Mouse (Mus musculus) liver, postnatal 0 days (tissue): ENCODE data around the gene Ubxn10. TPM values are rescaled to one million over a fixed set of nuclear protein-coding genes. Genes with fewer than 3 reads are reported as not detected.

Experiments
- ATAC-seq: fragments of 200-750 bp; cut with Nextera tagmentation; 2 replicates; pipeline ENCODE4 v1.8.0; 2017; ENCODE audit warnings: mild to moderate bottlenecking, moderate library complexity
- DNase-seq: peaks from one replicate; pipeline ENCODE4 v3.0.0-alpha.2; 2016
- H3K27ac ChIP-seq: fragments of 300-500 bp; sonication (generic); 2 replicates; pipeline ENCODE4 v1.5.1; 2014; ENCODE audit warnings: antibody characterized with exemption, moderate library complexity, mild to moderate bottlenecking, low read depth
- H3K27me3 ChIP-seq: fragments of 300-500 bp; sonication (generic); 2 replicates; pipeline ENCODE4 v1.6.1; 2014; ENCODE audit warnings: low read length, control low read depth, mixed read lengths; ENCODE audit not compliant: insufficient read depth
- H3K36me3 ChIP-seq: fragments of 300-500 bp; sonication (generic); replicated peaks from 2 replicates; pipeline ENCODE4 v1.6.1; 2014; ENCODE audit warnings: mild to moderate bottlenecking, control low read depth, low read length, moderate library complexity, mixed read lengths; ENCODE audit not compliant: insufficient read depth
- H3K4me1 ChIP-seq: fragments of 300-500 bp; sonication (generic); 2 replicates; pipeline ENCODE4 v1.6.1; 2014; ENCODE audit warnings: antibody characterized with exemption, mild to moderate bottlenecking, control low read depth; ENCODE audit not compliant: insufficient read depth
- H3K4me2 ChIP-seq: fragments of 300-500 bp; sonication (generic); 2 replicates; pipeline ENCODE4 v1.6.1; 2014; ENCODE audit warnings: low read depth, mild to moderate bottlenecking, low read length, moderate library complexity, mixed read lengths
- H3K4me3 ChIP-seq: fragments of 300-500 bp; sonication (generic); 2 replicates; pipeline ENCODE4 v1.5.1; 2014; ENCODE audit warnings: low read depth, low read length
- H3K9ac ChIP-seq: fragments of 300-500 bp; sonication (generic); replicated peaks from 2 replicates; pipeline ENCODE4 v1.6.1; 2014; ENCODE audit warnings: mild to moderate bottlenecking, moderate library complexity
- H3K9me3 ChIP-seq: fragments of 300-500 bp; sonication (generic); 2 replicates; pipeline ENCODE4 v1.6.1; 2016; ENCODE audit warnings: mild to moderate bottlenecking, control low read depth, low read length, mixed read lengths
- CTCF ChIP-seq: sonication (generic); IDR thresholded peaks from 2 replicates; pipeline ENCODE4 v1.5.1; 2016; ENCODE audit warnings: antibody characterized with exemption, low read depth
- EP300 ChIP-seq: IDR thresholded peaks from 2 replicates; pipeline ENCODE4 v1.6.1; 2016; ENCODE audit warnings: antibody characterized with exemption, low read depth, mild to moderate bottlenecking
- WGBS: fragments of 180-500 bp; shearing (Covaris S2); extraction: QIAGEN DNeasy Blood & Tissue Kit; methylation state at CpG from one replicate; pipeline ENCODE4 v1.1.7; 2014; ENCODE audit not compliant: insufficient replicate concordance; 5-methylcytosine and 5-hydroxymethylcytosine counted together
- polyA plus RNA-seq: library from polyadenylated mRNA; unstranded; fragments of >200 nt; fragmentation: Nextera tagmentation; extraction: Ambion mirVana; gene quantifications from 2 replicates; pipeline ENCODE4 v1.2.1, GENCODE M21; 2015

Gene Ubxn10
- polyA plus RNA-seq, 1 experiment from 2014 or later, result 0.05 TPM

DNA sequence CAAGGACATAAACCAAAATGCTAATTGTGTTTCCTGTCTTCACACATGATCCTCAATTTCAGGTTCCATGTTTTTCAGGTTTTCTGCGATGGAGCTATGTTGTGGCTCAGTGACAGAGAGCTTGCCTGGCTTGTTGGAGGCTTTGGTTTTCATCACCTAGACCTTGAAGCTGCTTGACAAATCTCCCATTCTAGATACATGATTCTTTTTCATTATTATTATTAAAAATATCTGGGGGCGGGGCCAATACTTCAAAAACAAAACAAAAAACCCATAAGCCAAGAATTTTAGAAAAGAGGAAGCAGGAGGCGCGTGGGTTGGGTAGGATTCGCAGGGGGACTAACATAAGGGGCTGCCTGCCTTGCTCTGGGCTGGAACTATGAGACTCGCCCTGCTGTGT lies 38.5 kb upstream of the Ubxn10 start, which contains the start of gene Pla2g2d:
Gene Pla2g2d, plus strand, starts transcription at position 301 of the 400 bp plus-strand sequence.
- Histone ChIP-seq H3K4me2 (no peak within 1 kb of the TSS), H3K27me3 (no peaks in the 10 kb centered on the region), H3K4me3 (no peak within 1 kb of the TSS), H3K9me3 (no peaks in the 10 kb centered on the region), H3K9ac (no peak within 1 kb of the TSS), H3K4me1 (no peaks in the 10 kb centered on the region), H3K27ac (no peak within 1 kb of the TSS), H3K36me3 (no peaks in the 10 kb centered on the region)
- ATAC-seq (no peak), DNase-seq (no peak)
- TF ChIP-seq CTCF (no peak), EP300 (no peak)
- 60% methylated on average over 6 of the region's 6 CpGs for WGBS

GRCm38 (mm10) chr4:138772386-138772785 lies 35.4 kb upstream of the Ubxn10 start:
- Histone ChIP-seq H3K27ac (no peak overlapping the region), H3K4me3 (no peak overlapping the region), H3K4me2 (no peak overlapping the region), H3K27me3 (no peaks in the 10 kb centered on the region), H3K9ac (no peak overlapping the region), H3K36me3 (no peaks in the 10 kb centered on the region), H3K9me3 (no peaks in the 10 kb centered on the region), H3K4me1 (no peaks in the 10 kb centered on the region)
- TF ChIP-seq EP300, result no peak
- ATAC-seq (no peak), DNase-seq (no peak)
- 61% methylated on average over 5 of the region's 5 CpGs for WGBS

GRCm38 (mm10) chr4:138771970-138772369 lies 35.0 kb upstream of the Ubxn10 start:
- Histone ChIP-seq H3K9me3 (no peaks in the 10 kb centered on the region), H3K27me3 (no peaks in the 10 kb centered on the region), H3K4me2 (no peak overlapping the region), H3K36me3 (no peaks in the 10 kb centered on the region), H3K9ac (no peak overlapping the region), H3K4me1 (no peaks in the 10 kb centered on the region), H3K27ac (no peak overlapping the region), H3K4me3 (no peak overlapping the region)
- 65% methylated on average over 10 of the region's 10 CpGs for WGBS
- DNase-seq, result no peak
- no peak for ATAC-seq
- TF ChIP-seq CTCF, result no peak

- H3K4me2 ChIP-seq, result no peak overlapping the region
- H3K27me3 ChIP-seq, result no peaks in the 10 kb centered on the region
- no peaks in the 10 kb centered on the region for H3K9me3 ChIP-seq
- H3K27ac ChIP-seq, result no peak overlapping the region
- DNase-seq, result no peak
- H3K9ac ChIP-seq, result no peak overlapping the region
- ATAC-seq, result no peak
- no peaks in the 10 kb centered on the region for H3K36me3 ChIP-seq
- 55% methylated on average over 9 of the region's 9 CpGs for WGBS
- H3K4me3 ChIP-seq, result no peak overlapping the region
- no peak for TF ChIP-seq CTCF
- no peak for TF ChIP-seq EP300
- no peaks in the 10 kb centered on the region for H3K4me1 ChIP-seq
Observed at GRCm38 (mm10) chr4:138762266-138762665, 25.3 kb upstream of the Ubxn10 start.

DNA sequence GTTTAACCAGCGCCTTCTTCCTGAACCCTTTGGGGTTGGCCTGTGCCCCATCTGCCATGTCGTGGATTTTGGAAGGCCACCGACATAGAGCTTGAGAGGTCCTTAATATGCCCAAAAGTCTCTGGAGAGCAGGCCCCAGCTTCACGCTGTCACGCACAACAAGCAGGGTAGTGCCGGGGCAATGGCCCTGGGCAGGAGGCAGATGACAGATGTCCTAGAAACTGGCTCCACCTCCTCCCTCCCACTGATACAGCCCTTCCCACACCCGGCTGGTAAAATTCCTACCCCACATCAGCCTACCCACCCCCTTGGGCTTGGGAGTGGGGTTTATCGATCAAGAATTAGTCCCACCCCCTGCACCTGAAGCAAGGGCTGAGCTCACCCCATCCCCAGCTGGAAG lies 20.4 kb upstream of the Ubxn10 start, which contains the start of gene Pla2g2f:
Gene Pla2g2f, minus strand, starts transcription at position 211 of the 400 bp plus-strand sequence.
- Histone ChIP-seq H3K36me3 (no peaks in the 10 kb centered on the region), H3K27ac (no peak within 1 kb of the TSS), H3K4me1 (no peaks in the 10 kb centered on the region), H3K27me3 (no peaks in the 10 kb centered on the region), H3K4me2 (no peak within 1 kb of the TSS), H3K9ac (no peak within 1 kb of the TSS), H3K4me3 (no peak within 1 kb of the TSS), H3K9me3 (no peaks in the 10 kb centered on the region)
- TF ChIP-seq CTCF (no peak), EP300 (no peak)
- DNase-seq (no peak), ATAC-seq (no peak)
- 72% methylated on average over 8 of the region's 8 CpGs for WGBS

GRCm38 (mm10) chr4:138755983-138756382 lies 19.0 kb upstream of the Ubxn10 start:
- no peaks in the 10 kb centered on the region for H3K27me3 ChIP-seq
- H3K9me3 ChIP-seq, result no peaks in the 10 kb centered on the region
- H3K36me3 ChIP-seq, result no peaks in the 10 kb centered on the region
- H3K27ac ChIP-seq, result no peak overlapping the region
- no peak for ATAC-seq
- no peak overlapping the region for H3K4me2 ChIP-seq
- H3K9ac ChIP-seq, result no peak overlapping the region
- 80% methylated on average over 11 of the region's 11 CpGs for WGBS
- no peak for TF ChIP-seq EP300
- no peak for TF ChIP-seq CTCF
- no peak overlapping the region for H3K4me3 ChIP-seq
- no peaks in the 10 kb centered on the region for H3K4me1 ChIP-seq
- no peak for DNase-seq

DNA sequence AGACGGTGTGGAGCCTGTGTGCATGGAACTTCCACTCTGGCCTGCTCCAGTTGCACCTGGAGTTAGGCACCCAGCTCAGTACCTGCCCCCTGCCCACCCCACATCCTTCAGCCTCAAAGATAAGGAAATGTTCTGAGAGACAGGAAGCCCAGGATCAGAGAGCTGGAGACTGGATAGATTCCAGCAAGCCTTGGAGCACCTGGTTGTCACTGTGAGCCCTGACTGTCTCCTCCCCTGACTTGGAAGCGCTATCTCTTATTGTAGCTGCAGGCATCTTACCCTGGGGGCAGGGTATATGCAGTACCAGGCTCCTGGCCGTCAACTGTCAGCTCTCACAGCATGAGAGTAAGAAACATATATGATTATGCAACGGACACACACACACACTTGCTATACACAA lies 18.5 kb upstream of the Ubxn10 start:
- TF ChIP-seq CTCF (no peak), EP300 (no peak)
- 66% methylated on average over 4 of the region's 4 CpGs for WGBS
- DNase-seq, result no peak
- H3K27ac ChIP-seq, result no peak overlapping the region
- H3K9ac ChIP-seq, result no peak overlapping the region
- H3K4me1 ChIP-seq, result no peaks in the 10 kb centered on the region
- H3K36me3 ChIP-seq, result no peaks in the 10 kb centered on the region
- no peaks in the 10 kb centered on the region; the same call in 1 of the 2 replicates for H3K27me3 ChIP-seq
- no peak overlapping the region for H3K4me2 ChIP-seq
- H3K4me3 ChIP-seq, result no peak overlapping the region
- H3K9me3 ChIP-seq, result no peaks in the 10 kb centered on the region
- ATAC-seq, result no peak
